Comparison of ENCODE assay signal across 12 mouse cellular contexts in the genomic region with DNA sequence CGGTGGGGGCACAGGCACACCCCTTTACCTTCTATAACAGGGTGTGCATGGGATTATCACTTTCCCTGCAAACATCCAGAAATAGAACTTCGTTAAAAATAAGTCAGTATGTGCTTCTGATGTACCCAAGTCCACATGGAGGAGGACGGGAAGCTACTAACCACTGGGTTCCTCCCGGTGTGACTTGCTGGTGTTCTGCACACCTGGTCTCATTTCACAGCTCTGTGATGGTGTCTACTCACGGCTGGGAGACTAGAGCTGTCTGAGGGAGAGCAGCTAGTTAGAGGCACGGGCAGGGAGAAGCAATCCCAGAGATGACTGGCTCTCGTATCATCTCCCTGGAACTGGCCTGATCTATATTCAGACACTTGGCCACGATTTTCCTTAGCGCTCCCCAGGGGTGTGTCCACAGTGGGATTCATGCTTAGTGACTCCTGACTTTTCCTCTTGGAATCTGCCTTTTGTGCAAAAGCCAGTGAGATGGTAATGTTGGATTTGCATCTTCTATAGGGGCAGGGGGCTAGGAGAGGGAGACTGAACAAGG. TPM values are rescaled to one million over a fixed set of nuclear protein-coding genes. Genes with fewer than 3 reads are reported as not detected.
A peak's percentile ranks its signal among the peaks of the same experiment; 100 is the strongest.
DNase-seq lines count a peak whose midpoint lies in the region; ATAC-seq lines count a peak whose summit lies in the region.
"Had no signal": no experiment of that assay in that cellular context is flagged by ENCODE, and none has a peak within 500 bp of the region (broad histone marks: within the 10 kb centered on the region; RNA-seq: fewer than 3 reads in every experiment).

No protein-coding gene starts in this region.

- H3K9ac ChIP-seq in liver, embryonic 11.5 days (ENCODE audit: low read depth, low read length) = no peak overlapping the region
- H3K9ac ChIP-seq in embryonic facial prominence, embryonic 15.5 days = no peak overlapping the region
- H3K9ac ChIP-seq in heart, embryonic 14.5 days (ENCODE audit: low read length) = no peak overlapping the region
- no peak overlapping the region for H3K9ac ChIP-seq in hindbrain, embryonic 16.5 days (ENCODE audit: low read depth, low read length)
- H3K9ac ChIP-seq: stomach, embryonic 15.5 days had no signal

- no peak for ATAC-seq in liver, embryonic 11.5 days (replicated peaks; ENCODE audit: low FRiP score)
- 0 out of 2 replicates have a peak, but pooled peaks have one; percentile 13 for ATAC-seq in embryonic facial prominence, embryonic 15.5 days (ENCODE audit: insufficient number of reproducible peaks, low FRiP score, low TSS enrichment, low read depth)
- no peak for ATAC-seq in heart, embryonic 14.5 days (ENCODE audit: insufficient number of reproducible peaks, insufficient read depth, low FRiP score, low read depth)
- ATAC-seq in hindbrain, embryonic 16.5 days = no peak

- no peak overlapping the region for H3K4me3 ChIP-seq in liver, embryonic 11.5 days (ENCODE audit: low read depth, low read length)
- no peak overlapping the region for H3K4me3 ChIP-seq in embryonic facial prominence, embryonic 15.5 days (replicated peaks)
- no peak overlapping the region for H3K4me3 ChIP-seq in heart, embryonic 14.5 days (ENCODE audit: control insufficient read depth in 1 of 2, insufficient read depth in 1 of 2, low read depth in 1 of 2, low read length in 2 of 2)
- no peak overlapping the region for H3K4me3 ChIP-seq in hindbrain, embryonic 16.5 days (ENCODE audit: low read length)

- H3K9me3 ChIP-seq in liver, embryonic 11.5 days (ENCODE audit: control insufficient read depth, low read length) = no peaks in the 10 kb centered on the region
- no peaks in the 10 kb centered on the region for H3K9me3 ChIP-seq in embryonic facial prominence, embryonic 15.5 days (replicated peaks)
- H3K9me3 ChIP-seq in heart, embryonic 14.5 days (ENCODE audit: control insufficient read depth, low read length) = no peaks in the 10 kb centered on the region
- H3K9me3 ChIP-seq in hindbrain, embryonic 16.5 days (ENCODE audit: control insufficient read depth, low read length) = no peaks in the 10 kb centered on the region
- H3K9me3 ChIP-seq: stomach, embryonic 15.5 days had no signal

- DNase-seq in liver, embryonic 11.5 days (ENCODE audit: low spot score) = peak; percentile 29
- no peak for DNase-seq in liver
- peak; percentile 37 for DNase-seq in Muller cell, postnatal 12 days (ENCODE audit: inconsistent ontology term)
- no peak for DNase-seq in embryo, embryonic 10 days (ENCODE audit: low spot score)
- DNase-seq in urinary bladder, adult 18-20 months (ENCODE audit: low spot score in 2 of 2) = no peak
- DNase-seq: midbrain, embryonic 14.5 days; right cerebral cortex, postnatal 14 days had no signal

- WGBS in liver, embryonic 11.5 days = 70% methylated on average over 9 of the region's 9 CpGs
- 60% methylated on average over 9 of the region's 9 CpGs for WGBS in embryonic facial prominence, embryonic 15.5 days
- WGBS in heart, embryonic 14.5 days = 31% methylated on average over 9 of the region's 9 CpGs
- WGBS in hindbrain, embryonic 16.5 days = 64% methylated on average over 9 of the region's 9 CpGs

- H3K4me2 ChIP-seq in liver, embryonic 11.5 days = no peak overlapping the region
- H3K4me2 ChIP-seq in embryonic facial prominence, embryonic 15.5 days (replicated peaks) = no peak overlapping the region
- peak overlapping the region; percentile 12 for H3K4me2 ChIP-seq in heart, embryonic 14.5 days (ENCODE audit: low read length)
- no peak overlapping the region for H3K4me2 ChIP-seq in hindbrain, embryonic 16.5 days (ENCODE audit: low read length)

- no peak overlapping the region for H3K27ac ChIP-seq in liver, embryonic 11.5 days (ENCODE audit: low read depth, low read length)
- H3K27ac ChIP-seq in embryonic facial prominence, embryonic 15.5 days (replicated peaks) = 0 out of 2 replicates have a peak overlapping the region, but pooled peaks have one; percentile 55
- H3K27ac ChIP-seq in heart, embryonic 14.5 days (replicated peaks in 1 of 2; ENCODE audit: control insufficient read depth in 1 of 2, insufficient read depth in 1 of 2, low read depth in 2 of 2, low read length in 2 of 2) = peak overlapping the region; percentile 54 to 75
- no peak overlapping the region for H3K27ac ChIP-seq in hindbrain, embryonic 16.5 days (ENCODE audit: low read depth, low read length)
- H3K27ac ChIP-seq: kidney, postnatal 0 days had no signal

- no peaks in the 10 kb centered on the region for H3K36me3 ChIP-seq in liver, embryonic 11.5 days (ENCODE audit: control insufficient read depth, insufficient read depth, low read length)
- H3K36me3 ChIP-seq in embryonic facial prominence, embryonic 15.5 days = no peaks in the 10 kb centered on the region
- H3K36me3 ChIP-seq in heart, embryonic 14.5 days (ENCODE audit: control insufficient read depth, insufficient read depth, low read length) = no peaks in the 10 kb centered on the region
- no peaks in the 10 kb centered on the region for H3K36me3 ChIP-seq in hindbrain, embryonic 16.5 days (ENCODE audit: control insufficient read depth, insufficient read depth, low read length)
- H3K36me3 ChIP-seq: stomach, embryonic 15.5 days had no signal

- H3K27me3 ChIP-seq in liver, embryonic 11.5 days (replicated peaks; ENCODE audit: control insufficient read depth, insufficient read depth, low read length) = no peaks in the 10 kb centered on the region
- no peaks in the 10 kb centered on the region for H3K27me3 ChIP-seq in embryonic facial prominence, embryonic 15.5 days
- H3K27me3 ChIP-seq in heart, embryonic 14.5 days (ENCODE audit: control insufficient read depth, insufficient read depth, low read length) = no peaks in the 10 kb centered on the region
- no peaks in the 10 kb centered on the region for H3K27me3 ChIP-seq in hindbrain, embryonic 16.5 days (replicated peaks; ENCODE audit: control insufficient read depth, insufficient read depth, low read length)
- H3K27me3 ChIP-seq: stomach, embryonic 15.5 days had no signal

- 0 out of 2 replicates have a peak, but pooled peaks cover 4% of the 10 kb centered on the region for H3K4me1 ChIP-seq in liver, embryonic 11.5 days (replicated peaks; ENCODE audit: control insufficient read depth, insufficient read depth, low read length)
- peaks cover 20% of the 10 kb centered on the region for H3K4me1 ChIP-seq in embryonic facial prominence, embryonic 15.5 days
- peaks cover 15 to 31% of the 10 kb centered on the region in 2 experiments for H3K4me1 ChIP-seq in heart, embryonic 14.5 days (ENCODE audit: control insufficient read depth in 2 of 2, insufficient read depth in 2 of 2, low read length in 2 of 2)
- no peaks in the 10 kb centered on the region; the same call in 1 of the 2 replicates for H3K4me1 ChIP-seq in hindbrain, embryonic 16.5 days (ENCODE audit: control insufficient read depth, insufficient read depth, low read depth, low read length)

RNA-seq across cellular contexts. Expression of a gene that starts 28.7 kb away (rescaled TPM):
- 87.3 TPM in 2 replicates for polyA plus RNA-seq in liver, embryonic 11.5 days (2014; fragmentation: Nextera tagmentation; extraction: Ambion mirVana)
- 185 and 209 TPM in 2 replicates for polyA plus RNA-seq in embryonic facial prominence, embryonic 15.5 days (2015; fragmentation: Nextera tagmentation; extraction: Ambion mirVana)
- polyA plus RNA-seq in heart, embryonic 14.5 days (2014; fragmentation: Nextera tagmentation; extraction: Ambion mirVana) = 537 and 540 TPM in 2 replicates
- 317 and 323 TPM in 2 replicates for polyA plus RNA-seq in hindbrain, embryonic 16.5 days (2015; fragmentation: Nextera tagmentation; extraction: Ambion mirVana)

RNA-seq across cellular contexts. Expression of a gene that starts 38.4 kb away (rescaled TPM):
- polyA plus RNA-seq in liver, embryonic 11.5 days (2014; fragmentation: Nextera tagmentation; extraction: Ambion mirVana) = 115 and 123 TPM in 2 replicates
- polyA plus RNA-seq in embryonic facial prominence, embryonic 15.5 days (2015; fragmentation: Nextera tagmentation; extraction: Ambion mirVana) = 161 and 163 TPM in 2 replicates
- 110 and 125 TPM in 2 replicates for polyA plus RNA-seq in heart, embryonic 14.5 days (2014; fragmentation: Nextera tagmentation; extraction: Ambion mirVana)
- 132 and 144 TPM in 2 replicates for polyA plus RNA-seq in hindbrain, embryonic 16.5 days (2015; fragmentation: Nextera tagmentation; extraction: Ambion mirVana)

Comparison
In these comparisons a context has a peak if more than half of its experiments do, and no peak if none do; other contexts are left out.
1. DNase-seq: peak in liver, embryonic 11.5 days (single experiment) and Muller cell, postnatal 12 days (single experiment); none in liver (single experiment), embryo, embryonic 10 days (single experiment) and urinary bladder, adult 18-20 months (0 of 2).
2. H3K27ac ChIP-seq: peak in embryonic facial prominence, embryonic 15.5 days (single experiment) and heart, embryonic 14.5 days (2 of 2); none in liver, embryonic 11.5 days (single experiment) and hindbrain, embryonic 16.5 days (single experiment).